Mouse (Mus musculus) lung, postnatal 0 days (tissue): ENCODE data around the gene Rps6ka3.

Experiments
- CTCF ChIP-seq: IDR thresholded peaks from 2 replicates; pipeline ENCODE4 v1.5.1; 2016; ENCODE audit warnings: antibody characterized with exemption, mild to moderate bottlenecking
- EP300 ChIP-seq: IDR thresholded peaks from 2 replicates; pipeline ENCODE4 v1.6.1; 2016; ENCODE audit warnings: antibody characterized with exemption, mild to moderate bottlenecking, control low read depth

- TF ChIP-seq CTCF (no peak), EP300 (no peak)
These were observed 180.3 kb downstream of the Rps6ka3 start for GRCm38 (mm10) chrX:159390347-159390962.
